Mouse (Mus musculus) CH12.LX (cell line): Measurements from ENCODE around the gene Suv39h1. TPM values are rescaled to one million over a fixed set of nuclear protein-coding genes. Genes with fewer than 3 reads are reported as not detected.

Experiments used
- DNase-seq: peaks from one replicate; pipeline ENCODE4 v3.0.0-alpha.2; 2013; ENCODE audit errors: extremely low read depth
- H3K27ac ChIP-seq: 2 replicates; pipeline ENCODE4 v1.5.1; 2012; ENCODE audit warnings: low read depth, mild to moderate bottlenecking, control low read depth, moderate library complexity; ENCODE audit not compliant: insufficient read depth
- H3K27me3 ChIP-seq: replicated peaks from 2 replicates; pipeline ENCODE3; 2012; ENCODE audit warnings: inconsistent platforms
- H3K36me3 ChIP-seq, 2 experiments: replicated peaks in 1 of 2; 2 replicates each; pipeline versions ENCODE3 to v1.6.1; 2012; ENCODE audit warnings: inconsistent platforms in 1 of 2, low read length in 1 of 2, mild to moderate bottlenecking in 1 of 2, mixed read lengths in 1 of 2, moderate library complexity in 1 of 2; ENCODE audit not compliant: control insufficient read depth in 1 of 2, insufficient read depth in 1 of 2
- H3K4me1 ChIP-seq, 2 experiments: 2 replicates each; pipeline ENCODE4 v1.6.1; 2012; ENCODE audit warnings: inconsistent platforms in 1 of 2, moderate library complexity in 1 of 2; ENCODE audit not compliant: insufficient read depth in 2 of 2, control insufficient read depth in 1 of 2
- H3K4me2 ChIP-seq: 2 replicates; pipeline ENCODE4 v1.6.1; 2012; ENCODE audit warnings: low read depth, mild to moderate bottlenecking, control low read depth; ENCODE audit not compliant: poor library complexity, insufficient read depth, severe bottlenecking
- H3K4me3 ChIP-seq, 3 experiments: fragments of 150-350 bp in 1 of 3; sonication (generic) in 1 of 3; replicated peaks in 1 of 3; 2 replicates each; pipeline versions ENCODE3 to v1.5.1; 2011 to 2012; ENCODE audit warnings: low read depth in 2 of 3, low read length in 2 of 3, mild to moderate bottlenecking in 2 of 3, moderate library complexity in 2 of 3, control low read depth in 1 of 3, improper control_type of control experiment in 1 of 3, inconsistent platforms in 1 of 3, mixed read lengths in 1 of 3; ENCODE audit not compliant: poor library complexity in 1 of 3
- H3K79me2 ChIP-seq: replicated peaks from 2 replicates; pipeline ENCODE4 v1.6.1; 2012; ENCODE audit warnings: mild to moderate bottlenecking, moderate library complexity; ENCODE audit not compliant: control insufficient read depth, poor library complexity, insufficient read depth, severe bottlenecking; ENCODE audit errors: extremely low read depth
- H3K9ac ChIP-seq: 2 replicates; pipeline ENCODE4 v1.6.1; 2012; ENCODE audit warnings: low read depth, mild to moderate bottlenecking, control low read depth, moderate library complexity; ENCODE audit not compliant: insufficient read depth
- H3K9me3 ChIP-seq: replicated peaks from 2 replicates; pipeline ENCODE3; 2012; ENCODE audit warnings: low read length, inconsistent platforms, mixed read lengths
- CTCF ChIP-seq, 2 experiments: IDR thresholded peaks in 1 of 2; conservative IDR thresholded peaks in 1 of 2; 2 replicates each; pipeline ENCODE4 v1.5.1; 2011 to 2012; ENCODE audit warnings: low read depth in 2 of 2, low read length in 2 of 2, improper control_type of control experiment in 1 of 2, inconsistent platforms in 1 of 2, mild to moderate bottlenecking in 1 of 2, moderate library complexity in 1 of 2
- EP300 ChIP-seq: IDR thresholded peaks from 2 replicates; pipeline ENCODE4 v1.6.1; 2011; ENCODE audit warnings: low read length, improper control_type of control experiment
- GABPA ChIP-seq: IDR thresholded peaks from 2 replicates; pipeline ENCODE4 v1.6.1; 2012; ENCODE audit warnings: low read depth, low read length, improper control_type of control experiment, inconsistent platforms; ENCODE audit not compliant: insufficient replicate concordance
- JUND ChIP-seq: conservative IDR thresholded peaks from 2 replicates; pipeline ENCODE4 v1.6.1; 2011; ENCODE audit warnings: low read depth, low read length, improper control_type of control experiment
- MYC ChIP-seq: IDR thresholded peaks from 2 replicates; pipeline ENCODE4 v1.6.1; 2011; ENCODE audit warnings: low read depth, mild to moderate bottlenecking, improper control_type of control experiment, low read length
- POLR2A ChIP-seq: IDR thresholded peaks from 2 replicates; pipeline ENCODE4 v1.6.1; 2011; ENCODE audit warnings: low read depth, mild to moderate bottlenecking, improper control_type of control experiment, low read length
- RAD21 ChIP-seq: IDR thresholded peaks from 2 replicates; pipeline ENCODE4 v1.6.1; 2011; ENCODE audit warnings: low read depth, mild to moderate bottlenecking, low read length, improper control_type of control experiment, moderate library complexity
- SMC3 ChIP-seq: IDR thresholded peaks from 2 replicates; pipeline ENCODE4 v1.6.1; 2011; ENCODE audit warnings: low read depth, low read length, improper control_type of control experiment
- USF2 ChIP-seq: conservative IDR thresholded peaks from 2 replicates; pipeline ENCODE4 v1.6.1; 2011; ENCODE audit warnings: low read depth, low read length, improper control_type of control experiment
- ZC3H11A ChIP-seq: IDR thresholded peaks from 2 replicates; pipeline ENCODE4 v1.6.1; 2012; ENCODE audit warnings: low read depth, mild to moderate bottlenecking, inconsistent platforms, low read length, improper control_type of control experiment
- ZMIZ1 ChIP-seq: IDR thresholded peaks from 2 replicates; pipeline ENCODE4 v1.6.1; 2012; ENCODE audit warnings: low read depth, mild to moderate bottlenecking, inconsistent platforms, low read length, improper control_type of control experiment
- dilution Hi-C: fragments of 300-500 bp; cut with MboI; formaldehyde crosslinking; loops from 2 replicates; pipeline ENCODE4 v1.14.3; 2020; ENCODE audit warnings: low sequenced_read_pairs; ENCODE audit not compliant: extremely low pct_unique_long_range_greater_than_20kb, extremely low pct_ligation_motif_present
- in situ Hi-C: fragments of 300-500 bp; cut with MboI; formaldehyde crosslinking; loops from 3 replicates; pipeline ENCODE4 v1.14.3; 2019; ENCODE audit warnings: low sequenced_read_pairs, low pct_ligation_motif_present, low pct_unique_long_range_greater_than_20kb, mixed read lengths
- polyA plus RNA-seq: library from polyadenylated mRNA; unstranded; fragments of >175 nt; gene quantifications from 2 replicates; pipeline ENCODE4 v1.2.1, GENCODE M21; 2012; ENCODE audit warnings: low read depth; ENCODE audit not compliant: insufficient read length
- total RNA-seq, 2 experiments: library from RNA; depleted of rRNA; stranded (reverse); fragments of 300-350 nt in 1 of 2; fragments of >200 nt in 1 of 2; gene quantifications; 2 replicates each; pipeline ENCODE4 v1.2.3; 2012 to 2014

Suv39h1 gene
- total and polyA plus RNA-seq, 3 experiments, result 40.6 to 73.7 (median 51.4) TPM

DNA sequence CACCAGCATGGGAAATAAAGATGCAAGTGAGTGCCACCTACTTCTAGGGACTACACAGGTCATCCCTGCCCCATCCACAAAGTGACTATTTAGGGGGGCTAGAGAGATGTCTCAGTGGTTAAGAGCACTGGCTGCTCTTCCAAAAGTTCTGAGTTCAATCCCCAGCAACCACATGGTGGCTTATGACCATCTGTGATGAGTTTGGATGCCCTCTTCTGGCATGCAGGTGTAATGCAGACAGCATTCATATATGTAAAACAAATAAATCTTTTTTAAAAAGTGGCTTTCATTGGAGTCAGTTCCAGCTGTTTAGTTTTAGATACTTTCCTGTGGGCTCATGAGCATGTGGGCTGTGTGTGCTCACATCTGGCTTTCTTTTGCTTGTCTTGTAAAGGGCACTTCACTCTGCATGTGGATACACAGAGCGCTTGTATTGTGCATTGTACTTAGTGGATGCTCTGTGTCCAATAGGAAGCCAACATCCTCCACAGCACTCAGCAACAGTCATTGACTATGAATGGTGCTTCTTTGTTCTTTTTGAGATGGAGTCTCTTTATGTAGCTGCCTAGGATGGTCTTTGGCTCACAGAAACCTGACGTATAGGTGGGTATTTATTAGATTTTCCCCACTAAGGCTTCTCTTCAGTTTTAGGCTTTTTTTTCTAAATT, 54.3 kb downstream of the Suv39h1 start:
- dilution Hi-C loops, result no loop called here
- DNase-seq, result peak; percentile 17
- Histone ChIP-seq H3K4me3 (no peak overlapping the region), H3K9ac (no peak overlapping the region), H3K79me2 (no peaks in the 10 kb centered on the region), H3K9me3 (no peaks in the 10 kb centered on the region), H3K4me2 (no peak overlapping the region), H3K4me1 (no peaks in the 10 kb centered on the region), H3K36me3 (no peaks in the 10 kb centered on the region), H3K27me3 (no peaks in the 10 kb centered on the region), H3K27ac (no peak overlapping the region)
- TF ChIP-seq GABPA, result no peak
- peak; percentile 17 to 56; a peak in 2 of 4 replicates for TF ChIP-seq CTCF (conservative IDR thresholded peaks at IDR 0.05 in 1 of 2, IDR thresholded peaks at IDR 0.05 in 1 of 2; ENCODE audit: low read depth in 2 of 2, low read length in 2 of 2)
- TF ChIP-seq MYC, result 0 out of 2 replicates have a peak, but pooled peaks have one; percentile 25
- TF ChIP-seq SMC3, result peak; percentile 24; the same call in 1 of the 2 replicates
- in situ Hi-C loops, result no loop called here

DNA sequence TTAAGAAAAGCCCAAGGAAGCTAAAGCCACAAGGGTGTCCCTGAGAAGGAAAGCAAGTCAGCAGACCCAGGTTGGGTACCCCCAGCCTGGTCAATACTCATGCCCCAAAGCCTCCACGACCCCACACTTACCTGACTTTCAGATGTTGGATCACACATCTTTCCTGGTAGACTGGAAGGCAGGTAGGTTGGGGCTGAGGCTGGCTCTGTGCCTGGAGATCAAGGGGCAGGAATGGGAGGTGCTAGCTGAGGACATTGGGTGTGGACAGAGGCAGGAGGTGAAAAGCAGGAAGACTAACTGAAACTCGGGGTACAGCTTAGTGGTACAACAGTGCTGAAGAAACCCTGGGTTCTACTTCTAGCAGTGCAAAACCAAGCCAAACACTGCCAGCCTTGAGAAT, 56.3 kb downstream of the Suv39h1 start, which contains the start of gene Glod5:
Gene Glod5 (minus strand): TSS at position 207 of the 400 bp plus-strand sequence.
- Histone ChIP-seq H3K36me3 (no peaks in the 10 kb centered on the region), H3K79me2 (no peaks in the 10 kb centered on the region), H3K4me3 (peak within 1 kb of the TSS in 1 of 3 experiments; percentile 3), H3K27me3 (no peaks in the 10 kb centered on the region), H3K4me1 (no peaks in the 10 kb centered on the region), H3K4me2 (peak within 1 kb of the TSS; percentile 21; the same call in 1 of the 2 replicates), H3K27ac (no peak within 1 kb of the TSS), H3K9ac (no peak within 1 kb of the TSS), H3K9me3 (no peaks in the 10 kb centered on the region)
- in situ Hi-C loops, result loop anchor here (5.0 kb wide), 1 partner anchor 106 kb away; no protein-coding TSS in a partner anchor
- TF ChIP-seq MYC (no peak), JUND (no peak), ZMIZ1 (no peak), POLR2A (no peak), USF2 (no peak)
- DNase-seq, result no peak
- dilution Hi-C loops, result no loop called here

DNA sequence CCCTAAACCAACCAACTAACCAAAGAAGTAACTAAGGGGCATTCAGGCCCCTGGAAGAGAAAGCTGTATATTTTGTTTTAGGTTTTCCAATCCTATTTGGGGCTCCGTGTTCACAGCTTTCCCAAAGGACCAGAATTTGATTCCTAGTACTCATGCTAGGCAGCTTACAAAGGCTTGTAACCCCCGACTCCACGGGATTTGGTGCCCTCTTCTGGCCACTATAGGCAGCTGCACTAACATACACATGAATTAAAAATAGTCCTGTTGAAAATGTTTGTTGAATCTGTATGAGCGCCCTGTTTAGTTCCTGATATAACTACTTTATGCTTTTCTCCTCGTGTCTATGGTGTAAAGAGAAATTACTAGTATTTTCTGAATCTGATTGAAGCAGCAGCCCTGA, 57.4 kb downstream of the Suv39h1 start:
- in situ Hi-C loops, result loop anchor here (5.0 kb wide), 1 partner anchor 105 kb away; no protein-coding TSS in a partner anchor
- TF ChIP-seq EP300 (no peak), RAD21 (peak; percentile 74), ZC3H11A (peak; percentile 20; the same call in 1 of the 2 replicates), CTCF (conservative IDR thresholded peaks at IDR 0.05 in 1 of 2, IDR thresholded peaks at IDR 0.05 in 1 of 2; ENCODE audit: low read depth in 2 of 2, low read length in 2 of 2) (peak; percentile 55 to 74), SMC3 (peak; percentile 61)
- TF ChIP-seq, all 38 proteins: peak for 4
- Histone ChIP-seq H3K27ac (no peak overlapping the region), H3K27me3 (no peaks in the 10 kb centered on the region), H3K9ac (no peak overlapping the region), H3K36me3 (no peaks in the 10 kb centered on the region), H3K4me3 (peak overlapping the region in 1 of 3 experiments; percentile 3), H3K4me1 (0 out of 4 replicates have a peak, but pooled peaks cover 0 to 2% of the 10 kb centered on the region in 2 experiments), H3K4me2 (peak overlapping the region; percentile 21; the same call in 1 of the 2 replicates), H3K79me2 (no peaks in the 10 kb centered on the region), H3K9me3 (no peaks in the 10 kb centered on the region)
- dilution Hi-C loops, result no loop called here
- DNase-seq, result peak; percentile 51
